Mouse (Mus musculus) G1E (cell line): ENCODE measurements at regions not wholly inside any gene's neighbourhood (a gene's known extent, or its start where the extent isn't known, plus 50 kb on each side); places are given as distances from the start of the nearest gene placed in this dataset.

Experiments used
- ATAC-seq: 2 replicates; pipeline ENCODE4 v1.8.0; 2016; ENCODE audit warnings: mild to moderate bottlenecking; ENCODE audit not compliant: insufficient number of reproducible peaks, poor library complexity, low FRiP score, severe bottlenecking; ENCODE audit errors: extremely low read depth
- DNase-seq: peaks from one replicate; pipeline ENCODE4 v3.0.0; 2012; ENCODE audit warnings: low spot score
- H3K27me3 ChIP-seq: 2 replicates; pipeline ENCODE4 v1.6.1; 2012; ENCODE audit warnings: mild to moderate bottlenecking, low read length, inconsistent platforms; ENCODE audit not compliant: insufficient read depth
- H3K36me3 ChIP-seq: replicated peaks from 2 replicates; pipeline ENCODE3; 2012; ENCODE audit warnings: mild to moderate bottlenecking, inconsistent platforms
- H3K4me1 ChIP-seq: 2 replicates; pipeline ENCODE4 v1.6.1; 2012; ENCODE audit warnings: low read depth, low read length, inconsistent platforms, mixed read lengths; ENCODE audit not compliant: insufficient read depth
- H3K4me3 ChIP-seq: 2 replicates; pipeline ENCODE4 v1.5.1; 2012; ENCODE audit warnings: low read depth, mild to moderate bottlenecking, inconsistent platforms, low read length, moderate library complexity, mixed read lengths
- H3K9me3 ChIP-seq: replicated peaks from 2 replicates; pipeline ENCODE4 v1.6.1; 2012; ENCODE audit warnings: inconsistent platforms
- CTCF ChIP-seq: IDR thresholded peaks from 2 replicates; pipeline ENCODE4 v1.5.1; 2012; ENCODE audit warnings: low read depth, low read length, inconsistent platforms, mixed read lengths
- GATA1 ChIP-seq: IDR thresholded peaks from 2 replicates; pipeline ENCODE4 v1.6.1; 2012; ENCODE audit warnings: borderline replicate concordance, low read length, inconsistent platforms, mixed read lengths
- GATA2 ChIP-seq: IDR thresholded peaks from 2 replicates; pipeline ENCODE4 v1.6.1; 2012; ENCODE audit warnings: low read depth, low read length, inconsistent platforms, borderline replicate concordance
- POLR2AphosphoS5 ChIP-seq: IDR thresholded peaks from 2 replicates; pipeline ENCODE4 v1.6.1; 2012; ENCODE audit warnings: low read depth, low read length, inconsistent platforms; ENCODE audit not compliant: insufficient replicate concordance
- TAL1 ChIP-seq: conservative IDR thresholded peaks from 2 replicates; pipeline ENCODE4 v1.6.1; 2012; ENCODE audit warnings: low read depth, low read length, inconsistent platforms, mixed read lengths

GRCm38 (mm10) chr15:63252781-63253340 lies 592.1 kb downstream of the Gsdmc2 start:
- no peaks in the 10 kb centered on the region for H3K36me3 ChIP-seq
- ATAC-seq (no peak), DNase-seq (no peak)
- H3K4me3 ChIP-seq, result no peak overlapping the region
- no peaks in the 10 kb centered on the region for H3K4me1 ChIP-seq
- H3K9me3 ChIP-seq, result no peaks in the 10 kb centered on the region
- no peaks in the 10 kb centered on the region; the same call in 1 of the 2 replicates for H3K27me3 ChIP-seq
- TF ChIP-seq POLR2AphosphoS5, result no peak
- TF ChIP-seq TAL1, result no peak
- no peak for TF ChIP-seq GATA1
- TF ChIP-seq CTCF, result no peak
- no peak for TF ChIP-seq GATA2

- ATAC-seq (no peak), DNase-seq (no peak)
- Histone ChIP-seq H3K27me3 (no peaks in the 10 kb centered on the region), H3K4me1 (no peaks in the 10 kb centered on the region), H3K36me3 (no peaks in the 10 kb centered on the region), H3K9me3 (no peaks in the 10 kb centered on the region), H3K4me3 (no peak overlapping the region)
- TF ChIP-seq CTCF (no peak), GATA1 (no peak), GATA2 (no peak)
These were observed 606.4 kb downstream of the Gsdmc2 start for GRCm38 (mm10) chr15:63238601-63239000.

- DNase-seq (no peak), ATAC-seq (no peak)
- TF ChIP-seq POLR2AphosphoS5, result no peak
- no peak for TF ChIP-seq GATA1
- no peak for TF ChIP-seq CTCF
- TF ChIP-seq GATA2, result no peak
- no peak for TF ChIP-seq TAL1
- no peak overlapping the region for H3K4me3 ChIP-seq
- H3K4me1 ChIP-seq, result no peaks in the 10 kb centered on the region
- peaks cover 2% of the 10 kb centered on the region; the same call in 1 of the 2 replicates for H3K27me3 ChIP-seq
- no peaks in the 10 kb centered on the region for H3K9me3 ChIP-seq
- no peaks in the 10 kb centered on the region for H3K36me3 ChIP-seq
These were observed 626.5 kb downstream of the Gsdmc2 start for GRCm38 (mm10) chr15:63218393-63219060.

- no peaks in the 10 kb centered on the region for H3K36me3 ChIP-seq
- TF ChIP-seq TAL1, result no peak
- no peak for TF ChIP-seq GATA1
- no peak for TF ChIP-seq GATA2
- TF ChIP-seq POLR2AphosphoS5, result no peak
- TF ChIP-seq CTCF, result no peak
- no peak for ATAC-seq
- H3K4me1 ChIP-seq, result no peaks in the 10 kb centered on the region
- H3K4me3 ChIP-seq, result no peak overlapping the region
- H3K9me3 ChIP-seq, result no peaks in the 10 kb centered on the region
- no peaks in the 10 kb centered on the region for H3K27me3 ChIP-seq
- no peak for DNase-seq
These were observed 639.8 kb downstream of the Gsdmc2 start for GRCm38 (mm10) chr15:63205150-63205549.

- DNase-seq, result no peak
- no peak for TF ChIP-seq TAL1
- no peak for TF ChIP-seq POLR2AphosphoS5
- no peak for TF ChIP-seq GATA2
- no peak for TF ChIP-seq CTCF
- Histone ChIP-seq H3K27me3 (peaks cover 5% of the 10 kb centered on the region), H3K9me3 (no peaks in the 10 kb centered on the region), H3K4me1 (no peaks in the 10 kb centered on the region), H3K4me3 (no peak overlapping the region), H3K36me3 (no peaks in the 10 kb centered on the region)
- ATAC-seq, result no peak
These were observed 649.9 kb downstream of the Gsdmc2 start for GRCm38 (mm10) chr15:63195031-63195430.

GRCm38 (mm10) chr15:63194492-63194797 lies 650.5 kb downstream of the Gsdmc2 start:
- Histone ChIP-seq H3K36me3 (no peaks in the 10 kb centered on the region), H3K27me3 (peaks cover 5% of the 10 kb centered on the region), H3K4me3 (no peak overlapping the region), H3K4me1 (no peaks in the 10 kb centered on the region), H3K9me3 (no peaks in the 10 kb centered on the region)
- ATAC-seq (no peak), DNase-seq (no peak)
- TF ChIP-seq GATA2, result no peak
- no peak for TF ChIP-seq POLR2AphosphoS5
- no peak for TF ChIP-seq TAL1
- TF ChIP-seq GATA1, result no peak
- no peak for TF ChIP-seq CTCF

- no peak for TF ChIP-seq GATA1
- TF ChIP-seq GATA2, result no peak
- no peak for TF ChIP-seq POLR2AphosphoS5
- no peak for TF ChIP-seq CTCF
- TF ChIP-seq TAL1, result no peak
- Histone ChIP-seq H3K4me3 (no peak overlapping the region), H3K9me3 (no peaks in the 10 kb centered on the region), H3K4me1 (no peaks in the 10 kb centered on the region), H3K36me3 (no peaks in the 10 kb centered on the region), H3K27me3 (peaks cover 5% of the 10 kb centered on the region)
- DNase-seq, result no peak
- no peak for ATAC-seq
These were observed 651.1 kb downstream of the Gsdmc2 start for GRCm38 (mm10) chr15:63193617-63194491.
